8 mouse cellular contexts compared by ENCODE assay signal in genomic region chr7:111121522-111121921, GRCm38 (mm10). TPM values are rescaled to one million over a fixed set of nuclear protein-coding genes. Genes with fewer than 3 reads are reported as not detected.
DNase-seq lines count a peak whose midpoint lies in the region; ATAC-seq and TF ChIP-seq lines count a peak whose summit lies in the region.

No protein-coding gene starts in this region.

- DNase-seq in heart, postnatal 36 days: no peak
- no peak for DNase-seq in G1E (ENCODE audit: low spot score)
- DNase-seq in gastrocnemius, postnatal 25 days: no peak

- intact Hi-C loops in heart, postnatal 36 days (cut with DNase I): no loop called here

- peak overlapping the region; percentile 95 for H3K27ac ChIP-seq in heart, embryonic 15.5 days
- peak overlapping the region; percentile 98 for H3K27ac ChIP-seq in embryonic facial prominence, embryonic 15.5 days (replicated peaks)
- peak overlapping the region; percentile 99 for H3K27ac ChIP-seq in kidney, embryonic 14.5 days (ENCODE audit: low read depth, low read length)
- H3K27ac ChIP-seq in macrophage: peak overlapping the region; percentile 86

- 43% methylated on average over 9 of the region's 9 CpGs for WGBS in heart, embryonic 15.5 days
- WGBS in embryonic facial prominence, embryonic 15.5 days: 41% methylated on average over 9 of the region's 9 CpGs
- 25% methylated on average over 9 of the region's 9 CpGs for WGBS in kidney, embryonic 14.5 days
- 53% methylated on average over 9 of the region's 9 CpGs for WGBS in macrophage (ENCODE audit: missing documents)

- H3K27me3 ChIP-seq in heart, embryonic 15.5 days: no peaks in the 10 kb centered on the region
- no peaks in the 10 kb centered on the region for H3K27me3 ChIP-seq in G1E (ENCODE audit: insufficient read depth, low read length)
- H3K27me3 ChIP-seq in embryonic facial prominence, embryonic 15.5 days: no peaks in the 10 kb centered on the region
- no peaks in the 10 kb centered on the region for H3K27me3 ChIP-seq in kidney, embryonic 14.5 days (ENCODE audit: control insufficient read depth, insufficient read depth, low read length)

- peak overlapping the region; percentile 64 for H3K4me3 ChIP-seq in heart, embryonic 15.5 days
- H3K4me3 ChIP-seq in G1E (ENCODE audit: low read depth, low read length): peak overlapping the region; percentile 78; the same call in 1 of the 2 replicates
- H3K4me3 ChIP-seq in embryonic facial prominence, embryonic 15.5 days (replicated peaks): peak overlapping the region; percentile 69
- H3K4me3 ChIP-seq in kidney, embryonic 14.5 days (ENCODE audit: low read length): peak overlapping the region; percentile 58
- peak overlapping the region; percentile 68 for H3K4me3 ChIP-seq in macrophage (ENCODE audit: inconsistent target)

- no peak for ATAC-seq in heart, embryonic 15.5 days (replicated peaks; ENCODE audit: insufficient number of reproducible peaks, insufficient read depth, low FRiP score, low read depth)
- ATAC-seq in G1E (ENCODE audit: extremely low read depth, insufficient number of reproducible peaks, low FRiP score, poor library complexity, severe bottlenecking): no peak
- no peak for ATAC-seq in embryonic facial prominence, embryonic 15.5 days (ENCODE audit: insufficient number of reproducible peaks, low FRiP score, low TSS enrichment, low read depth)
- ATAC-seq in kidney, embryonic 14.5 days (ENCODE audit: low FRiP score, low TSS enrichment): no peak
- ATAC-seq in megakaryocyte progenitor cell, adult 5-6 weeks (replicated peaks; ENCODE audit: poor library complexity): no peak

- H3K9me3 ChIP-seq in heart, embryonic 15.5 days (replicated peaks): no peaks in the 10 kb centered on the region
- no peaks in the 10 kb centered on the region for H3K9me3 ChIP-seq in G1E (replicated peaks)
- H3K9me3 ChIP-seq in embryonic facial prominence, embryonic 15.5 days (replicated peaks): no peaks in the 10 kb centered on the region
- H3K9me3 ChIP-seq in kidney, embryonic 14.5 days (ENCODE audit: control insufficient read depth, low read length): no peaks in the 10 kb centered on the region

- H3K4me1 ChIP-seq in heart, embryonic 15.5 days (replicated peaks): peaks cover 7% of the 10 kb centered on the region
- peaks cover 11% of the 10 kb centered on the region for H3K4me1 ChIP-seq in G1E (ENCODE audit: insufficient read depth, low read depth, low read length)
- peaks cover 12% of the 10 kb centered on the region for H3K4me1 ChIP-seq in embryonic facial prominence, embryonic 15.5 days
- H3K4me1 ChIP-seq in kidney, embryonic 14.5 days (ENCODE audit: control insufficient read depth, insufficient read depth, low read length): peaks cover 7% of the 10 kb centered on the region; the same call in 1 of the 2 replicates

- H3K4me2 ChIP-seq in heart, embryonic 15.5 days: peak overlapping the region; percentile 75
- H3K4me2 ChIP-seq in embryonic facial prominence, embryonic 15.5 days (replicated peaks): peak overlapping the region; percentile 85
- peak overlapping the region; percentile 81 for H3K4me2 ChIP-seq in kidney, embryonic 14.5 days (replicated peaks; ENCODE audit: low read depth, low read length)

- H3K9ac ChIP-seq in heart, embryonic 15.5 days: peak overlapping the region; percentile 63
- H3K9ac ChIP-seq in embryonic facial prominence, embryonic 15.5 days: peak overlapping the region; percentile 82
- peak overlapping the region; percentile 92 for H3K9ac ChIP-seq in kidney, embryonic 14.5 days (ENCODE audit: low read depth, low read length)

- H3K36me3 ChIP-seq in heart, embryonic 15.5 days: peaks cover 8% of the 10 kb centered on the region; the same call in 1 of the 2 replicates
- no peaks in the 10 kb centered on the region for H3K36me3 ChIP-seq in G1E (replicated peaks)
- peaks cover 7% of the 10 kb centered on the region; the same call in 1 of the 2 replicates for H3K36me3 ChIP-seq in embryonic facial prominence, embryonic 15.5 days
- no peaks in the 10 kb centered on the region for H3K36me3 ChIP-seq in kidney, embryonic 14.5 days (ENCODE audit: control insufficient read depth, insufficient read depth, low read length)
- H3K36me3 ChIP-seq in macrophage (ENCODE audit: inconsistent target): no peaks in the 10 kb centered on the region

- no peak for TF ChIP-seq CTCF in G1E (IDR thresholded peaks at IDR 0.05; ENCODE audit: low read depth, low read length)

- no peaks in the 10 kb centered on the region for H3K79me2 ChIP-seq in macrophage (ENCODE audit: inconsistent target)

RNA-seq across cellular contexts. Expression of gene Eif4g2, which starts 38.7 kb away (rescaled TPM):
- 528 and 555 TPM in 2 replicates for polyA plus RNA-seq in heart, embryonic 15.5 days (2015; fragmentation: Nextera tagmentation; extraction: Ambion mirVana)
- total RNA-seq in heart, postnatal 36 days (2021): 1,000 to 10,000 TPM; 1,008 to 1,028 TPM
- 1,657 and 2,352 TPM in 2 replicates for total RNA-seq in G1E (2014; fragmentation: Nextera tagmentation)
- 708 and 731 TPM in 2 replicates for total RNA-seq in G1E (2017)
- polyA plus RNA-seq in G1E (2012): 1,489 and 1,690 TPM in 2 replicates
- polyA plus RNA-seq in embryonic facial prominence, embryonic 15.5 days (2015; fragmentation: Nextera tagmentation; extraction: Ambion mirVana): 672 and 714 TPM in 2 replicates
- polyA plus RNA-seq in kidney, embryonic 14.5 days (2014; fragmentation: Nextera tagmentation; extraction: Ambion mirVana): 596 and 1,074 TPM in 2 replicates
- total RNA-seq in macrophage (2018; cell fraction: chromatin; rRNA removed): 1,000 to 10,000 TPM in 7 of 26 experiments, 100 to 1,000 TPM in 19; 537 to 1,562 (median 775) TPM
- total RNA-seq in macrophage (2018; cell fraction: cytosol; rRNA removed): 100 to 1,000 TPM; 370 to 672 (median 491) TPM
- total RNA-seq in macrophage (2018; cell fraction: nucleus; rRNA removed): 100 to 1,000 TPM; 455 to 968 (median 653) TPM
- 339 to 673 TPM (median 528 TPM) in 3 replicates for polyA plus RNA-seq in macrophage (2018)
- total RNA-seq in megakaryocyte progenitor cell, adult 5-6 weeks (2015): 1,230 and 1,245 TPM in 2 replicates
- 669 and 710 TPM in 2 replicates for total RNA-seq in megakaryocyte progenitor cell, adult 5-6 weeks (2017)
- 100 to 1,000 TPM; 617 to 661 TPM for total RNA-seq in gastrocnemius, postnatal 25 days (2021)
